Mouse (Mus musculus): ENCODE results near the gene Ndufaf2. TPM values are rescaled to one million over a fixed set of nuclear protein-coding genes. Genes with fewer than 3 reads are reported as not detected.

Ndufaf2 gene
- 56.9 and 57.1 TPM in 2 replicates for polyA plus RNA-seq (2015; fragmentation: Nextera tagmentation; extraction: Ambion mirVana)

DNA sequence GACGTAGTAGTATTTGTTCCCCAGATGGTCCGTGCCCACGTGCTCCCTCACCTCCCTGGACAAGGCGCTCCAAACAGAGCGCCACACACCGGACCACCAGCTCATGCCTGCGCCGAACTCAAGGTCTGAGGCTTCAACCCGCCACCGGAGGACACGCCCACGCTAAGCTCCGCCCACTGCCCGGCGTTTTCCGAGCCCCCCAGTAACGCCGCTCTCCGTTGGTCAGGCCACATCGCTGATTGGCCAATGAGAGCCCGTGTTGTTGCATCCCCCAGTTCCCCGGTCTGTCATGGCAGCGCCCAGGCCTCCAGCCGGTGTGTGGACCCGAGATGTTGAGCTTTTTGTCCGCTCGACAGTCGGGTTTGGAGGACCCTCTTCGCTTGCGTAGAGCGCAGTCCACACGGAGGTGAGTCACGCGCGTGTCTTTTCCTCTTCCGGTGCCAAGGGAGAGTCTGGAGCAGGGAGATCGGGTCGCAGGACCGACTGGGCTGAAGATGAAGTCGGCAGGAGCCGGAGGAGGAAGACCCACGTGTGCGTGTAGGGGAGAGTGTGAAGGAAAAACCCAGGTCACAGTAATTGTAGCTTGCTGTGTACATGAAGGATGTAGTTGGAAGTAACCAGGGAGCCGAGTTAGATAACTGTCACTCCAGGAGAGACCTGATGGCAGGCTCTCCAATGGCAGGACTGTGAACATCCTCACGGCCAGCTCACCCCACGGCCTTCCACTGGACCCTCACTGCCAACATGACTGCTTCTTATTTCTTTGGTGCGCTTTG is at the start of gene Ndufaf2, which contains the start of gene Ercc8:
Gene Ndufaf2, minus strand, starts transcription at position 159 of the 776 bp plus-strand sequence.
Gene Ercc8, plus strand, starts transcription at position 267 of the 776 bp plus-strand sequence.
- Histone ChIP-seq H3K4me1 (ENCODE audit: control insufficient read depth, insufficient read depth, low read length) (peaks cover 16% of the 10 kb centered on the region), H3K27ac (ENCODE audit: low read length) (no peak within 1 kb of the TSS), H3K36me3 (ENCODE audit: control insufficient read depth, insufficient read depth, low read length) (no peaks in the 10 kb centered on the region; the same call in 1 of the 2 replicates), H3K9me3 (replicated peaks; ENCODE audit: control insufficient read depth, low read length) (no peaks in the 10 kb centered on the region), H3K9ac (ENCODE audit: low read length) (peak within 1 kb of the TSS; percentile 83), H3K4me3 (replicated peaks; ENCODE audit: low read length) (peak within 1 kb of the TSS; percentile 99), H3K27me3 (ENCODE audit: control insufficient read depth, insufficient read depth, low read length) (no peaks in the 10 kb centered on the region), H3K4me2 (ENCODE audit: low read depth, low read length) (peak within 1 kb of the TSS; percentile 90)
- ATAC-seq (ENCODE audit: insufficient read depth, low FRiP score) = peak; percentile 97
- under 1% methylated on average over 47 of the region's 47 CpGs for WGBS

DNA sequence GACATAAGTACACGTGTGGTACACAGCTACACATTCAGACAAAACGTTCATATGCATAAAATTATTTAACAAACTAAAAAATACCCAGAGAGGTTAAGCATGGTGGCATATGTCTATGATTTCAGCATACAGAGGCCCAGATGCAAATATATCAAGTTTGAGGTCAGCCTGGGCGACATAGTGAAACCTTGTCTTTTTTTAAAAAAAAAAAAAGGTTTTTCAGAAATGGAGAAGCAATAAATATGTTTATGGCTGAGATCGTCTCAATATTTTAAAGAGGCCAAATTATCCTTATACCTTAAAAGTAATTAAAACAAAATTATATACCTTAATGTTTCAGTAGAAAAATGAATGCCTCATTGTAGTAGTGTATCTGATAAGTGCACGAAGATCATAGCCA is 49.7 kb upstream of the Ndufaf2 start:
- H3K27ac ChIP-seq (ENCODE audit: low read length) = no peak overlapping the region
- no peaks in the 10 kb centered on the region for H3K9me3 ChIP-seq (replicated peaks; ENCODE audit: control insufficient read depth, low read length)
- H3K27me3 ChIP-seq (ENCODE audit: control insufficient read depth, insufficient read depth, low read length) = no peaks in the 10 kb centered on the region
- no peak overlapping the region for H3K9ac ChIP-seq (ENCODE audit: low read length)
- no peak overlapping the region for H3K4me3 ChIP-seq (replicated peaks; ENCODE audit: low read length)
- H3K36me3 ChIP-seq (ENCODE audit: control insufficient read depth, insufficient read depth, low read length) = no peaks in the 10 kb centered on the region
- no peak for ATAC-seq (ENCODE audit: insufficient read depth, low FRiP score)
- 66% methylated on average over 5 of the region's 5 CpGs for WGBS
- H3K4me1 ChIP-seq (ENCODE audit: control insufficient read depth, insufficient read depth, low read length) = no peaks in the 10 kb centered on the region
- no peak overlapping the region for H3K4me2 ChIP-seq (ENCODE audit: low read depth, low read length)

DNA sequence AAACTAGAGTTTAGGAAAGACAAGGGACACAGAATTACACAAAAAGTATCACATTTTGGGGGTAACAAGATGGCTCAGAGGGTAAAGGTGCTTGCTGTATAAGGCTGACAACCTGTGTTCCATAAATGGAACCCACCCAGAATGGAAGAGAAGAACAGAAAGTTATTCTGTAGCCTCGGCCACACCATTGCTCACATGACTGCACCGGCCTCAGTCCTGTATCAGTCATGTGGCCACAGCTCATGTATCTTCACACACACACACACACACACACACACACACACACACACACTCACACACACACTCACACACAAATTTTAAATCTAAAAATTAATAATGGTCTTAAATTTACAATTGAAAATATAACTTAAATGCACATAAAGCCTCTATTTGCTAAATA is 49.0 kb upstream of the Ndufaf2 start:
- Histone ChIP-seq H3K4me1 (ENCODE audit: control insufficient read depth, insufficient read depth, low read length) (no peaks in the 10 kb centered on the region), H3K4me2 (ENCODE audit: low read depth, low read length) (no peak overlapping the region), H3K36me3 (ENCODE audit: control insufficient read depth, insufficient read depth, low read length) (no peaks in the 10 kb centered on the region), H3K9ac (ENCODE audit: low read length) (no peak overlapping the region), H3K4me3 (replicated peaks; ENCODE audit: low read length) (no peak overlapping the region), H3K27ac (ENCODE audit: low read length) (no peak overlapping the region), H3K27me3 (ENCODE audit: control insufficient read depth, insufficient read depth, low read length) (no peaks in the 10 kb centered on the region), H3K9me3 (replicated peaks; ENCODE audit: control insufficient read depth, low read length) (no peaks in the 10 kb centered on the region)
- 83% methylated on average over 2 of the region's 2 CpGs for WGBS
- ATAC-seq (ENCODE audit: insufficient read depth, low FRiP score) = no peak

DNA sequence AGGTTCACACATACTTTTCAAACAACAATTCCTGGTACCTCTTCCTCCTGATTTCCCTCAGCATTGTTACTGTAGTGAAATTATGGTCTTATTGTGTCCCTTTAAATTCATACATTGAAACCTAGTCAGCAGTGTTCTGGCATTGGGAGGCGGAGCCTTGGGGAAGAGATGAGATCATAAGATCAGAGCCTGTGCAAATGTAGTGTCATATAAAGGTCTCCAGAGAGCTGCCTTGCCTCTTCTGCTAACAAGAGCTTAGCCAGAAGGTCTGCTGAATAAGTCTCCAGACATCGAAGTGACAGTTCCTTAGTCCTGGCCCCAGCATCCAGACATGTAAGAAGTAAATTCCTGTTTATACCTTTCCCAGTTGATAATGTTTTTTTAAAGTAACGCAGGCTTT is 46.4 kb upstream of the Ndufaf2 start:
- H3K9me3 ChIP-seq (replicated peaks; ENCODE audit: control insufficient read depth, low read length) = no peaks in the 10 kb centered on the region
- no peak overlapping the region for H3K4me3 ChIP-seq (replicated peaks; ENCODE audit: low read length)
- no peak overlapping the region for H3K9ac ChIP-seq (ENCODE audit: low read length)
- no peak overlapping the region for H3K4me2 ChIP-seq (ENCODE audit: low read depth, low read length)
- H3K36me3 ChIP-seq (ENCODE audit: control insufficient read depth, insufficient read depth, low read length) = no peaks in the 10 kb centered on the region
- no peaks in the 10 kb centered on the region for H3K27me3 ChIP-seq (ENCODE audit: control insufficient read depth, insufficient read depth, low read length)
- WGBS = 76% methylated on average over 3 of the region's 3 CpGs
- H3K27ac ChIP-seq (ENCODE audit: low read length) = no peak overlapping the region
- no peaks in the 10 kb centered on the region for H3K4me1 ChIP-seq (ENCODE audit: control insufficient read depth, insufficient read depth, low read length)
- no peak for ATAC-seq (ENCODE audit: insufficient read depth, low FRiP score)

DNA sequence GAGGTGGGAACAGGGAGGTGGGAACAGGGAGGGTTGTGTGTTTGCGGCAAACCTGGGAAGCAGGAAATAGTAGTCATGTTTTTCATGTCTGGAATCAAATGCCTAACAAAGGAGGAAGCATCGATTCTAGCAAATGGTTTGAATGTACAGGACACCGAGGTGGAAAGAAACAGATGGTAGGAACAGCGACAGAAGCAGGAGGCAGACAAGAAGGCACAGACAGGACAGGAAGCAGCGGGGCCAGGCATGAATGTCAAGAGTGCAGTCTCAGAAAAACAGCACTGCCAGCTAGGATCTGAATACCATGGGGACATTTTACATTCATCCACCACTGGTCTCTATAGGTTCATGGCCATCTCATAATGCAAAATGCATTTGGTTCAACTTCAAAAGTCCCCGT is 37.1 kb upstream of the Ndufaf2 start:
- no peak overlapping the region for H3K4me3 ChIP-seq (replicated peaks; ENCODE audit: low read length)
- no peak for ATAC-seq (ENCODE audit: insufficient read depth, low FRiP score)
- no peak overlapping the region for H3K27ac ChIP-seq (ENCODE audit: low read length)
- H3K9ac ChIP-seq (ENCODE audit: low read length) = no peak overlapping the region
- 0 out of 2 replicates have a peak, but pooled peaks cover 3% of the 10 kb centered on the region for H3K36me3 ChIP-seq (ENCODE audit: control insufficient read depth, insufficient read depth, low read length)
- no peaks in the 10 kb centered on the region for H3K27me3 ChIP-seq (ENCODE audit: control insufficient read depth, insufficient read depth, low read length)
- H3K9me3 ChIP-seq (replicated peaks; ENCODE audit: control insufficient read depth, low read length) = no peaks in the 10 kb centered on the region
- 86% methylated on average over 6 of the region's 6 CpGs for WGBS
- no peak overlapping the region for H3K4me2 ChIP-seq (ENCODE audit: low read depth, low read length)
- no peaks in the 10 kb centered on the region for H3K4me1 ChIP-seq (ENCODE audit: control insufficient read depth, insufficient read depth, low read length)

DNA sequence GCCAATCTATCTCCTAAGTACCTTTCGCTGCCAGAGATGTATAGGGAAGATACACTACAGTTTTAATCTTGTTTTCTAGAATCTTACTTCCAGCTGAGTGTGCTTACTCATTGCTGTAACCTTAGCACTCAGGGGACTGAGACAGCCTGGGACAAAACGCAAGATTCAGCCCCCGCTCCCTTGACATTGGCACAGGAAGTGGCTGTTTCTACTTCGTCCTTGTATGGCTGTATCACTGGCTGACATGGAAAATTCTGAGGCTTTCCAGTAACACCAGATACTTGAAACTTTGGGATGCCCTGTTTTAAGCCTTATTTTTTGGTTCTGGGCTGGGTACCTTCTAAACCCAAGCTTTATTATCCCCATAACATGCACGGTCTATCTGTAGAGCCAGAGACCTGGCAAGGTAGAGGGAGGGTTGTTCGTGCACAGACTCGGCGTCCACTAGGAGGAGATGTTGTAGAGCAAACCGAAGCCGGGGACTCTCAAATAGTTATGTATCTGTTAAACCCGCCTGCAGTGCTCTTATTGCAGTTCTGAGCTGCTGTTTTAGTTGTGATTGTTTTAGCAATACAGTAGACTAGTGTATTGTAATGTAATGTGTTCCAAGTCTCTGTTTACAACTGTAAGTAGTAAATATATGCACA is 32.8 kb upstream of the Ndufaf2 start:
- Histone ChIP-seq H3K27me3 (ENCODE audit: control insufficient read depth, insufficient read depth, low read length) (no peaks in the 10 kb centered on the region), H3K9ac (ENCODE audit: low read length) (no peak overlapping the region), H3K4me1 (ENCODE audit: control insufficient read depth, insufficient read depth, low read length) (no peaks in the 10 kb centered on the region), H3K36me3 (ENCODE audit: control insufficient read depth, insufficient read depth, low read length) (peaks cover 7% of the 10 kb centered on the region; the same call in 1 of the 2 replicates), H3K27ac (ENCODE audit: low read length) (no peak overlapping the region), H3K9me3 (replicated peaks; ENCODE audit: control insufficient read depth, low read length) (no peaks in the 10 kb centered on the region), H3K4me3 (replicated peaks; ENCODE audit: low read length) (no peak overlapping the region), H3K4me2 (ENCODE audit: low read depth, low read length) (no peak overlapping the region)
- no peak for ATAC-seq (ENCODE audit: insufficient read depth, low FRiP score)
- WGBS = 50% methylated on average over 11 of the region's 11 CpGs

DNA sequence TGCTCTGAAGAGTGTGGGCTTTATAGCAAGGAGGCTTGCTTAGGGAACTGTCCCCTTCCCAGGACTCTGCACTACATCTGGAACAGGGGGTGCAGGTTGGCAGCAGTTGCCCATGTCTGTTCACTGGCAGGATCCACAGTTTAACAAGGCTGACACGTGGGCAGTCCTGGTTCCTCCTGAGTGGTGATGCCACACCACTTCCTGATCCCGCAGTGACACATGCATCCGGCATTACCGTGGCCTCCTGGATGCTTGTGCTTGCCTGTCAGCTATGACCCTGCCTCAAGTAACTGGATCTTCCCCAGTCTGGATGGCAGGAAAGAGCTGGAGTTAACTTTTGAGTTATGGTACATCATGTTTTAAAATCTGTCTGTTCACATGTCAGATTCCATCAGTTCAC is 29.6 kb upstream of the Ndufaf2 start:
- H3K9ac ChIP-seq (ENCODE audit: low read length) = no peak overlapping the region
- H3K9me3 ChIP-seq (replicated peaks; ENCODE audit: control insufficient read depth, low read length) = no peaks in the 10 kb centered on the region
- H3K36me3 ChIP-seq (ENCODE audit: control insufficient read depth, insufficient read depth, low read length) = peaks cover 13% of the 10 kb centered on the region
- 92% methylated on average over 4 of the region's 4 CpGs for WGBS
- H3K4me3 ChIP-seq (replicated peaks; ENCODE audit: low read length) = no peak overlapping the region
- no peak overlapping the region for H3K4me2 ChIP-seq (ENCODE audit: low read depth, low read length)
- H3K4me1 ChIP-seq (ENCODE audit: control insufficient read depth, insufficient read depth, low read length) = no peaks in the 10 kb centered on the region
- H3K27ac ChIP-seq (ENCODE audit: low read length) = no peak overlapping the region
- no peak for ATAC-seq (ENCODE audit: insufficient read depth, low FRiP score)
- no peaks in the 10 kb centered on the region for H3K27me3 ChIP-seq (ENCODE audit: control insufficient read depth, insufficient read depth, low read length)

DNA sequence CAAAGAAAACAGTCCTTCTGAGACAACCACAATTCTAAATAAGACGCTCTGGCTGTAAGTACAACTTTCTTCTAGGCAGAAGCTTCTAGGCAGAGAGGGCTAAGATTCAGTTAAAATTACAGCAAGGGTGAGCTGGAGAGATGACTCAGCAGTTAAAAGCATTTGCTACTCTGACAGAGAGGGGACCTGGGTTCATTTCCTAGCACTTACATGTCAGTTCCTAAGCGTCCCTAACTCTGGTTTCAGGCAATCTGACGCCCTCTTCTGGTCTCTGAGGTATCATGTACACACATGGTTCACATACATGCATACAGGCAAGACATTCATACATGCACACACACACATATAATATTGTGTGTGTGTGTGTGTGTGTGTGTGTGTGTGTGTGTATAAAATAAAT is 27.1 kb upstream of the Ndufaf2 start:
- no peaks in the 10 kb centered on the region for H3K27me3 ChIP-seq (ENCODE audit: control insufficient read depth, insufficient read depth, low read length)
- no peak overlapping the region for H3K27ac ChIP-seq (ENCODE audit: low read length)
- H3K36me3 ChIP-seq (ENCODE audit: control insufficient read depth, insufficient read depth, low read length) = peaks cover 13% of the 10 kb centered on the region
- ATAC-seq (ENCODE audit: insufficient read depth, low FRiP score) = no peak
- H3K9ac ChIP-seq (ENCODE audit: low read length) = no peak overlapping the region
- no peak overlapping the region for H3K4me2 ChIP-seq (ENCODE audit: low read depth, low read length)
- H3K4me3 ChIP-seq (replicated peaks; ENCODE audit: low read length) = no peak overlapping the region
- no peaks in the 10 kb centered on the region for H3K4me1 ChIP-seq (ENCODE audit: control insufficient read depth, insufficient read depth, low read length)
- WGBS = 96% methylated on average over 3 of the region's 3 CpGs
- H3K9me3 ChIP-seq (replicated peaks; ENCODE audit: control insufficient read depth, low read length) = no peaks in the 10 kb centered on the region

DNA sequence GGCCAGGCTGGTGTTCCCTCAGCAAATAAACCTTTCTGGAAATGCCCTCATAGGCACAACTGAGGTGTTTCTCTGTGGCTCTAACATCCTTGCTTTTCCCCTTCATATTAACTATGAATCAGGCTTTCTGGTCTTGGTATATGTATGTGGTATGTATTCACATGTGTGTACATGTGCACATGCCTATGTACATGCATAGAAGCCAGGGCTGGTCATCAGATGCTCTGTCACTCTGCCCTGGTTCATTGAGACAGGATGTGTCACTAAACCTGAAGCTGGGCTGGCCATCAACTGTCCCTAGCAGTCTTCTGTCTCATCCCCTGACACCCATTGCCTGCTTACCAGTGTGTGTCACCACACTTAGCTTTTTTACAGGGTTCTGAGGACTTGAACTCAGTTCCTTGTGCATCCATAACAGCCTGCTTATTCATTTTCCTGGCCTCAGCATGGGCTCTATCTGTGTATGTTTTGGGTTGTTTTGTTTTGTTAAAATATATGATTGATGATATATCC is 26.4 kb upstream of the Ndufaf2 start:
- Histone ChIP-seq H3K27ac (ENCODE audit: low read length) (no peak overlapping the region), H3K4me1 (ENCODE audit: control insufficient read depth, insufficient read depth, low read length) (no peaks in the 10 kb centered on the region), H3K4me2 (ENCODE audit: low read depth, low read length) (no peak overlapping the region), H3K27me3 (ENCODE audit: control insufficient read depth, insufficient read depth, low read length) (no peaks in the 10 kb centered on the region), H3K9me3 (replicated peaks; ENCODE audit: control insufficient read depth, low read length) (no peaks in the 10 kb centered on the region), H3K4me3 (replicated peaks; ENCODE audit: low read length) (no peak overlapping the region), H3K9ac (ENCODE audit: low read length) (no peak overlapping the region), H3K36me3 (ENCODE audit: control insufficient read depth, insufficient read depth, low read length) (peaks cover 13% of the 10 kb centered on the region)
- ATAC-seq (ENCODE audit: insufficient read depth, low FRiP score) = no peak
